Mouse (Mus musculus): Measurements from ENCODE around the gene Alg14. TPM values are rescaled to one million over a fixed set of nuclear protein-coding genes. Genes with fewer than 3 reads are reported as not detected.

The Alg14 gene
- 10 to 100 TPM; 17.1 to 18.5 TPM for total RNA-seq (2021)
- long read RNA-seq, experiment 1, transcript Alg14-201 (4 exons, 2,037 nt), result major isoform, 10 of 13 reads
- long read RNA-seq, experiment 1, partial matches to known transcripts, result 0 of 13 reads
- long read RNA-seq, experiment 1, other reads (novel, unspliced or antisense), result 1 of 13 reads
- long read RNA-seq, experiment 2, transcript Alg14-201 (4 exons, 2,037 nt), result major isoform, 13 of 14 reads
- long read RNA-seq, experiment 2, partial matches to known transcripts, result 0 of 14 reads
- long read RNA-seq, experiment 2, other reads (novel, unspliced or antisense), result 1 of 14 reads

GRCm38 (mm10) chr3:121291560-121292258 lies at the start of gene Alg14:
TSS of gene Alg14 (plus strand) at chr3:121291773.
- peak; percentile 97 to 98 for DNase-seq (ENCODE audit: low spot score in 2 of 2)
- intact Hi-C loops (cut with DNase I), result loop anchor here (5.0 kb wide), 1 partner anchor 119 kb away; the partner anchor contains the start of gene Rwdd3

DNA sequence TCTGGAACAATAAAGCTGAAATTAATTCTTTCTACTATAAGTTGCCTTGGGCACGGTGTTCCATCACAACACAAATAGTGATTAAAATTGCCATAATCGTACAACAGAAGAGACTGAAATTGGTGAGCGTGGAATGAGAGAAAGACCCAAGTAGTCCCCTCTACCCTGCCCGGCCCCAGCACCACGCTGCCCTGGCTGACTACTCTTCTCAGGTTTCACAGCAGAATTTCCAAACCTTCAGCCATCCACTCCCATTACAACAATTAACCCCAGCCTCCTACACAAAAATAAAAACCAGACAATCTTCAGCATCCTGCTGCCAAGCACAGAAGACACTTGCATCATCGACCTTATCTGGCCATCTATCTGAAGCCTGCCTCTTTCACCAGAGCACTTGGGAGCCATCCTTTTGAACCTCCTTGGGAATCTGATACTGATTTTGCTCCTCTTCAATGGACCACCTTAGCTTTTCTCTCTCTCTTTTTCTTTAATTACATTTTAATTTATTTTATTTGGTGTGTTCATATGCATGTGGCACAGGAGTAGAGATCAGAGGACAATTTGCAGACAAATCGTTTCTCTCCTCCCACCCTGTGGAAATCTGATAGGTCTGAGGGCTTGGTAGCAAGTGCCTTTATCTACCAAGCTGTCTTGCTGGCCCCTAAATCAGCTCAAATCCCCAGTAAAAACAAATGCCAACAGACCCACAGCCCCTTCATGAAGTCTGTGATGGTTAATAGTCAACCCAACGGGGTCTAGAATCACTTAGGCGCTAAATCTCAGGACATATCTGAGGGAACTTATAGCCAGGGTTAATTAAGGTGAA lies 49.2 kb upstream of the Alg14 start:
- intact Hi-C loops (cut with DNase I), result no loop called here
- no peak for DNase-seq (ENCODE audit: low spot score in 2 of 2)

DNA sequence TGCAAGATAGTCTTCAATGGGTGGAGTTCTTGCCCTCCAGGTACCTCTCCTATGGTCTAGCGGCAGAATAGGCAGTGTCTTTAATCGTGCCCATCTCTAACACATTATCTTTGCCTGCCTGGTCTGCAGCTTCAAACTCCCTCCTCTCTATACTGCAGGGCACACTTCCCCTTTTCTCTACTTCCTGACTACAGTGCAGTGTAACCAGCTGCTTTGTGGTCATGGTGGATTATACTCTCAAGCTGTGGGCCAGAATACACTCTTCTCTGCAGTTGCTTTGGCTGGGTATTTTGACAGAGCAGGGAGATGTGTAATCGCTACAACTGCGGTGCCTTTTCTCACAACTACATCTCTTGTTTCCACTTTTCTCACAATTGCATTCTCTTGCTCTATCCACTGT lies 48.6 kb upstream of the Alg14 start:
- intact Hi-C loops (cut with DNase I), result no loop called here
- no peak for DNase-seq (ENCODE audit: low spot score in 2 of 2)

DNA sequence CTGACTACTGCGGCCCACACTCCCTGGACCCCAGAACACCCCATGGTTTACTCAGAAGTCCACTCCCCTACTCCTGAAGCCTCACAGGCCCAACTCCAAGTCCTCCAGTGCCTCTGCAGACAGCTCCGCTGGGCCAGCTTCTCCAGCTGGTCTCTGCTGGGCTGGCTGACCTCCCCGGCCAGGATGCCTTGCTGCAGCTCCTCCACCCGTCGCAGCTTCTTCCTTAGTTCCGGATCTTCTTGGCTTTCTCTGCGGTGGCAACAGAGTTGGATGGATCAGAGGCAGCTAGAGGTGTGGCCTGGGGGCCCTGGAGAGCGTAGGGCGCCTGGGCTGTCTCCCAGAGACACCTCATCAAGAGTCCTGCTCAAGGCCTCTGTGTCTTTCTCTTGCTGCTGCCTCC lies 41.5 kb upstream of the Alg14 start:
- DNase-seq (ENCODE audit: low spot score in 2 of 2), result no peak
- intact Hi-C loops (cut with DNase I), result no loop called here

- intact Hi-C loops (cut with DNase I), result no loop called here
- DNase-seq (ENCODE audit: low spot score in 2 of 2), result no peak
Measured at GRCm38 (mm10) chr3:121250576-121251433, 40.8 kb upstream of the Alg14 start.

GRCm38 (mm10) chr3:121255501-121255900 lies 36.1 kb upstream of the Alg14 start:
- no peak for DNase-seq (ENCODE audit: low spot score in 2 of 2)
- intact Hi-C loops (cut with DNase I), result no loop called here

DNA sequence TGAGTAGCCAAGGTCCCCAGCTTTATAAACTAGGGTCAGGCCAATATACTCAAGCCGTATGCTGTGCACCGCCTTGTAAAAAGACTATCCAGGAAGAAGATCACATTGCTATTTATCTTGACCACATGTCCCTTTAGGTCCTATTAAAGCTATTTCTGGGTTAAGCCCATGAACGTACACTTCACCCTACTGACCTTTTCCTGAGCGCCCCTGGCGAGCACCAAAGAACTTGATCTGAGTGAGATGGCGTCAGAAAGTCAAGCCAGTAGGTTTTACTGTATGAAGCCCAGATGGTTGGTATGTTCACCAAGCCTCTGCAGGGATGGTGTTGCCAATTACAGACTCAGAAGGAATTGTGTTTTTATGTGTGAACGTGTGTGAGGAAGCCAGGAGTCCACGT lies 35.4 kb upstream of the Alg14 start:
- DNase-seq (ENCODE audit: low spot score in 2 of 2), result no peak
- intact Hi-C loops (cut with DNase I), result no loop called here

- intact Hi-C loops (cut with DNase I), result no loop called here
Measured at GRCm38 (mm10) chr3:121257418-121257817, 34.2 kb upstream of the Alg14 start.

GRCm38 (mm10) chr3:121258521-121259478 lies 32.8 kb upstream of the Alg14 start:
- DNase-seq (ENCODE audit: low spot score in 2 of 2), result peak; percentile 22 to 38
- intact Hi-C loops (cut with DNase I), result no loop called here

More at GRCm38 (mm10) chr3:121257418-121257817, 34.2 kb upstream of the Alg14 start:
- peak in 1 of 2 experiments; percentile 42 for DNase-seq (ENCODE audit: low spot score in 2 of 2)

- DNase-seq (ENCODE audit: low spot score in 2 of 2), result no peak
- intact Hi-C loops (cut with DNase I), result loop anchor here (5.0 kb wide), 1 partner anchor 88 kb away; the partner anchor contains the start of gene Rwdd3
Measured at GRCm38 (mm10) chr3:121260041-121260440, 31.5 kb upstream of the Alg14 start.

- DNase-seq (ENCODE audit: low spot score in 2 of 2), result no peak
- intact Hi-C loops (cut with DNase I), result loop anchor here (5.0 kb wide), 1 partner anchor 89 kb away; the partner anchor contains the start of gene Rwdd3
Measured at GRCm38 (mm10) chr3:121260831-121261230, 30.7 kb upstream of the Alg14 start.

DNA sequence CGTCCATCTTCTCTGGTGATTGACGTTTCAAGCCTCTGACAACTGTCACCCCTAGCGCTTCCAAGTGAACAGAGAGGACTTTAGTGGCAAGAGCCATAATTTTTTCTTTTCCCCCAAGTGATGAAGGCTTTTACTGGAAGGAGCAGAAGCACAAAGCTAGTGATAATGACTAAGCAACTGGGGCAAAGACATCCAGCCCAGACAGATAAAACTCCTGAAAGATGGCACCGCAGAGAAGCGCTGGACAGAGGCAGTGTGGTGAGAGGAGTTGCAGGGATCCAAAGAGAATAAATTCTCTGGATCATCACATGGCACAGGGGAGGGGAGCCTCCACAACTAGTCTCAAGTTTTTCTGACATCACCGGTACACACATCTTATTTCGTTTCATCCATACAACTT lies 30.3 kb upstream of the Alg14 start:
- DNase-seq (ENCODE audit: low spot score in 2 of 2), result no peak
- intact Hi-C loops (cut with DNase I), result loop anchor here (5.0 kb wide), 1 partner anchor 89 kb away; the partner anchor contains the start of gene Rwdd3

DNA sequence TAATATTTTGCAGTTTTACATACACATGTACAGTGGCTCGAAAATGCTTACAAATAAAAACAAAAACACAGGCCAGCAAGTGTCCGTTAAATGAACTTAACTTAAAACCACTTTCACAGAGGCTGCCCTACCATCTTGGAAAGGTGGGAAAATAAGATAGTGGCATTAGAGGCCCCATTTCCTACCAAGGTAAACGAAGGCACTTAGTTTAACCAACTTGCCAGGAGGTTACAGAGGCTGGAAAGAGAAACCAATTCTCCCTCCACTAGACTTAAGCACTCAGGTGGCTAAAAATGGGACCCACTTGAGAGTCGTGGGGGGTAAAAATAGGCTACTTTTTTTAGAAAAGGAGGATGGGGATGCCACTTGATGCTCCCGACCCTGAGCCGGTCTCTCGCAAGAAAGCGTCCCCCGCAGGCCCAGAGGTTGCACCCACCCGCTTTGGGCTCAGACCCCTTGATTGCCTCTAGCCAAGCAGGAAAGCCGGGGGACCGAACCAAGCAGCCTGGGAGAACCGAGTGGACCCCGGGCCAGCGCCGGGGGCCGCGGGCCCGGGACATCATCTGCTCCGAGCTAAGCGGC lies 29.5 kb upstream of the Alg14 start:
- DNase-seq (ENCODE audit: low spot score in 2 of 2), result no peak
- intact Hi-C loops (cut with DNase I), result loop anchor here (5.0 kb wide), 1 partner anchor 90 kb away; the partner anchor contains the start of gene Rwdd3

DNA sequence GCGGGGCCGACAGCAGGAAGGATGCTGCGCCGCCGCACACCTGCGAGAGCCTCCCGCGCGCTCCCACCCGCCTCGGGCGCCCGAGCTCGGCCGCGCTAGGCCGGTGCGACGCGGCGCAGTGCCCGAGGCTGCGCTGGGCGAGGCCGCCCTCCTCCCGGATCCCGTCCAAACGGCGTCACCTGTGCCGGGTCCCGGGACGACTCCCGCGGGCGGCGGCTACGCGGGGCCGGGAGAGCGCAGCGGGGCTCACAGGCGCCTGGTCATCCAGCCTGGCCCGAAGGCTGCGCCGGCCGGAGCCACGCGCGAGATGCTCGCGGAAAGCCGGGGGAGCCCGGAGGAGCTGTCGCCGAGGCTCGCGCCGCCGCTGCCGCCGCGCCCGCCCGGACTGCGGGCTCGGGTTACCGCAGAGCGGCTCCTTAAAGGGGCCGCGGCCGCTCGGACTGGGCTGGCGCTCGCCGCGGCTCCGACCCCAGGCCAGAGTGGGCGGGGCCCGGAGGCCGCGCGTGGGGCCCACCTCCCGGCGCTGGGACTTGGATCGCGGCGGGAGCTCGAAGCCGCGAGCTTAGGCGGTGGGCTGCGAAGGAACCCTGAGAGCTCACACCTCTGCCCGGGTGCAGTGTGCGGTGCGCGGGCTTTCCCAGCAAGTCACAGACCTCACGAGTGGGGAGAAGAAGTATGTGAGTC lies 28.9 kb upstream of the Alg14 start:
- intact Hi-C loops (cut with DNase I), result loop anchor here (5.0 kb wide), 1 partner anchor 90 kb away; the partner anchor contains the start of gene Rwdd3
- peak; percentile 25 to 36 for DNase-seq (ENCODE audit: low spot score in 2 of 2)

DNA sequence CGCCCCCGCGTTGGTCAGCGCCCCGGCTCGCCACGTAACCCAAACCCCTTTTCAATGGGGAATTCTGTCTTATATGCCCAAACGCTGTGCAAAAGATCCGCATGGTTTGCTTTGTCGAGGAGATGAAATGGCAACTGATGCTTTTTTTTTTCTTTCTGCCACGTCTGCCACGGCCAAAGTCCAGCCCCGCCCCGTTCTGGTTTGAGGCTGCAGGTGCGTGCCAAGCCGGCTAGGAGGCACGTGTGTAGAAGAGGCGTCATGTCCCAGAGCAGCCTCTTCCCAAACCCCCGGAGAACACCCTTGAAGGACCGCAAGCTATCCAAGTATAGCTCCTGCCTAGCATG lies 28.4 kb upstream of the Alg14 start:
- intact Hi-C loops (cut with DNase I), result loop anchor here (5.0 kb wide), 1 partner anchor 91 kb away; the partner anchor contains the start of gene Rwdd3
- peak in 1 of 2 experiments; percentile 62 for DNase-seq (ENCODE audit: low spot score in 2 of 2)

DNA sequence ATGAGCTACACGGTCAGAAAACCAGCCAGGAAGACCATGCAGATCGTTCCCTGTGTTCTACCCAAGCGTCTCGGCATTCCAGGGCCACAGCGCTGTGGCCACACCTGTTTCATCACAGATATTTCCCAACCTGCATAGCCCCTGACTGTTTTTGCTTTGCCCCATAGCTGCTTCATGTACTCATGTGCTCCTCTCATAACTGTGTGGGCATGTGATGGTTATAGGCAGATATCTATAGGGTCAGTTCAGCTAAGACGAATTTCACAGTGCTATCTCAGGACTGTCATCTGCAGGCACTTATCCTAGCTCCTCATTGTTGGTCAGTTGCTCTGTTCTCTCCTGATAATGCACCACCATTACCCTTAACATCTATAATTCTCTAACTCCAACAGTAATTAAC lies 27.3 kb upstream of the Alg14 start:
- intact Hi-C loops (cut with DNase I), result loop anchor here (5.0 kb wide), 1 partner anchor 92 kb away; the partner anchor contains the start of gene Rwdd3
- no peak for DNase-seq (ENCODE audit: low spot score in 2 of 2)

DNA sequence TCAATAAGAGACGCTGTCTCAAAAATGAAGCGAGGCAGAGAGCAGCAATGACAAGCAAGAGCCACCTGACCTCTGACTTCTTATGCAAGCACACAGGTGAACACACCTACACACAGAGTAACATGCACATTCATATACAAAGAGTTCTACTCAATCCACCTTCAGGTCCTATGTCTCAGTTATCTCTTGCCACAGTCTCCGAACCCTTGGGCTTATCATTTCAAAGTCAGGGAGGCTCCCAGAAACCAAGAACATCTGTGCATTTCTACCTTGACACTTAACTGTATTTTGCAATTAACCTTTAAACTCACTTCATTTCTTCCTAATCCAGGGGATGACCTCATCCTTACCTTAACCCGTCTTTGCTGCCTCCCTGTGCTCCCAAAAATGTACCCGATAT lies 24.3 kb upstream of the Alg14 start:
- intact Hi-C loops (cut with DNase I), result no loop called here
- DNase-seq (ENCODE audit: low spot score in 2 of 2), result no peak

Data from left cerebral cortex, postnatal 14 days (tissue).